Mouse (Mus musculus) testis, adult 2 months (tissue): ENCODE data around the gene March8.

Experiments
- CTCF ChIP-seq: fragments of 200-500 bp; IDR thresholded peaks from 2 replicates; pipeline ENCODE4 v1.5.1; 2012; ENCODE audit warnings: low read depth, mild to moderate bottlenecking, inconsistent platforms, low read length, moderate library complexity; ENCODE audit not compliant: control insufficient read depth, insufficient read depth, insufficient replicate concordance
- POLR2A ChIP-seq: fragments of 200-500 bp; IDR thresholded peaks from 2 replicates; pipeline ENCODE4 v1.6.1; 2012; ENCODE audit warnings: low read depth, mild to moderate bottlenecking, inconsistent platforms, low read length, moderate library complexity; ENCODE audit not compliant: control insufficient read depth

GRCm38 (mm10) chr6:116405715-116406114 lies 67.9 kb downstream of the March8 start:
- TF ChIP-seq CTCF (no peak), POLR2A (no peak)
